Mouse (Mus musculus): ENCODE data around the gene Galnt17. TPM values are rescaled to one million over a fixed set of nuclear protein-coding genes. Genes with fewer than 3 reads are reported as not detected.

Galnt17 gene
- polyA plus RNA-seq, 1 experiment from 2014 or later = 0.57 TPM

GRCm38 (mm10) chr5:131022396-131022993 lies 285.8 kb downstream of the Galnt17 start:
- no peak for DNase-seq (ENCODE audit: low spot score)

- DNase-seq (ENCODE audit: low spot score) = no peak
These were observed 287.4 kb downstream of the Galnt17 start for GRCm38 (mm10) chr5:131020936-131021335.

GRCm38 (mm10) chr5:131019346-131019965 lies 288.8 kb downstream of the Galnt17 start:
- DNase-seq (ENCODE audit: low spot score) = no peak

- DNase-seq (ENCODE audit: low spot score) = no peak
These were observed 292.2 kb downstream of the Galnt17 start for GRCm38 (mm10) chr5:131016066-131016465.

GRCm38 (mm10) chr5:131015341-131015740 lies 293.0 kb downstream of the Galnt17 start:
- no peak for DNase-seq (ENCODE audit: low spot score)

GRCm38 (mm10) chr5:131013816-131014215 lies 294.5 kb downstream of the Galnt17 start:
- DNase-seq (ENCODE audit: low spot score) = no peak

- DNase-seq (ENCODE audit: low spot score) = no peak
These were observed 295.2 kb downstream of the Galnt17 start for GRCm38 (mm10) chr5:131013101-131013500.

GRCm38 (mm10) chr5:131009510-131009909 lies 298.8 kb downstream of the Galnt17 start:
- no peak for DNase-seq (ENCODE audit: low spot score)

GRCm38 (mm10) chr5:131008507-131008906 lies 299.8 kb downstream of the Galnt17 start:
- DNase-seq (ENCODE audit: low spot score) = no peak

- no peak for DNase-seq (ENCODE audit: low spot score)
These were observed 300.3 kb downstream of the Galnt17 start for GRCm38 (mm10) chr5:131007871-131008505.

GRCm38 (mm10) chr5:131007198-131007597 lies 301.1 kb downstream of the Galnt17 start:
- no peak for DNase-seq (ENCODE audit: low spot score)

- DNase-seq (ENCODE audit: low spot score) = no peak
These were observed 301.8 kb downstream of the Galnt17 start for GRCm38 (mm10) chr5:131006524-131006923.

- no peak for DNase-seq (ENCODE audit: low spot score)
These were observed 307.7 kb downstream of the Galnt17 start for GRCm38 (mm10) chr5:131000572-131000971.

GRCm38 (mm10) chr5:130979321-130979720 lies 329.0 kb downstream of the Galnt17 start:
- DNase-seq (ENCODE audit: low spot score) = no peak

- no peak for DNase-seq (ENCODE audit: low spot score)
These were observed 329.4 kb downstream of the Galnt17 start for GRCm38 (mm10) chr5:130978871-130979270.

- DNase-seq (ENCODE audit: low spot score) = no peak
These were observed 330.3 kb downstream of the Galnt17 start for GRCm38 (mm10) chr5:130977999-130978398.

- no peak for DNase-seq (ENCODE audit: low spot score)
These were observed 355.9 kb downstream of the Galnt17 start for GRCm38 (mm10) chr5:130952361-130952760.

GRCm38 (mm10) chr5:130950894-130951400 lies 357.4 kb downstream of the Galnt17 start:
- DNase-seq (ENCODE audit: low spot score) = no peak

- DNase-seq (ENCODE audit: low spot score) = no peak
These were observed 357.9 kb downstream of the Galnt17 start for GRCm38 (mm10) chr5:130950421-130950820.

GRCm38 (mm10) chr5:130949710-130950109 lies 358.6 kb downstream of the Galnt17 start:
- no peak for DNase-seq (ENCODE audit: low spot score)

- no peak for DNase-seq (ENCODE audit: low spot score)
These were observed 369.2 kb downstream of the Galnt17 start for GRCm38 (mm10) chr5:130938911-130939608.

- DNase-seq (ENCODE audit: low spot score) = no peak
These were observed 370.0 kb downstream of the Galnt17 start for GRCm38 (mm10) chr5:130938274-130938741.

Data from thymus, postnatal 0 days (tissue).